Mouse (Mus musculus): ENCODE measurements around the gene Cxcl5.
"Not testable (repeated sequence)": the region's sequence is repeated elsewhere in the genome, so short reads cannot be mapped to it uniquely, and the experiment has no call there.

Gene Cxcl5

GRCm38 (mm10) chr5:90783697-90784096, 24.5 kb downstream of the Cxcl5 start:
- no peak for DNase-seq (ENCODE audit: low spot score in 2 of 2)

- DNase-seq (ENCODE audit: low spot score in 2 of 2), result no peak
Measured at GRCm38 (mm10) chr5:90785659-90786588, 26.8 kb downstream of the Cxcl5 start, which contains the start of gene Cxcl3. TSS of gene Cxcl3 (plus strand) at chr5:90786103.

- no peak for DNase-seq (ENCODE audit: low spot score in 2 of 2)
Measured at GRCm38 (mm10) chr5:90788114-90788513, 29.0 kb downstream of the Cxcl5 start.

- no peak for DNase-seq (ENCODE audit: low spot score in 2 of 2)
Measured at GRCm38 (mm10) chr5:90789306-90790073, 30.3 kb downstream of the Cxcl5 start.

- no peak for DNase-seq (ENCODE audit: low spot score in 2 of 2)
Measured at GRCm38 (mm10) chr5:90790074-90790502, 30.9 kb downstream of the Cxcl5 start.

GRCm38 (mm10) chr5:90794195-90794625, 35.0 kb downstream of the Cxcl5 start, which contains the start of gene Cxcl15:
TSS of gene Cxcl15 (plus strand) at chr5:90794534.
- DNase-seq (ENCODE audit: low spot score in 2 of 2), result no peak

GRCm38 (mm10) chr5:90795392-90795791, 36.2 kb downstream of the Cxcl5 start:
- DNase-seq (ENCODE audit: low spot score in 2 of 2), result not testable (repeated sequence)

- DNase-seq (ENCODE audit: low spot score in 2 of 2), result no peak
Measured at GRCm38 (mm10) chr5:90804574-90804973, 45.4 kb downstream of the Cxcl5 start.

- no peak for DNase-seq (ENCODE audit: low spot score in 2 of 2)
Measured at GRCm38 (mm10) chr5:90806050-90806449, 46.9 kb downstream of the Cxcl5 start.

GRCm38 (mm10) chr5:90807176-90807950, 48.2 kb downstream of the Cxcl5 start:
- no peak for DNase-seq (ENCODE audit: low spot score in 2 of 2)
